Mouse (Mus musculus) spleen, embryonic (tissue): ENCODE results near the gene C2cd2.
"Not testable (repeated sequence)": the region's sequence is repeated elsewhere in the genome, so short reads cannot be mapped to it uniquely, and the experiment has no call there.

Source experiments
- CTCF ChIA-PET: fragments of 350-600 bp; sonication (Branson Sonifier 250); formaldehyde crosslinking; loops from one replicate; lab custom pipeline; 2022; lab: Charles Lee

Gene C2cd2

DNA sequence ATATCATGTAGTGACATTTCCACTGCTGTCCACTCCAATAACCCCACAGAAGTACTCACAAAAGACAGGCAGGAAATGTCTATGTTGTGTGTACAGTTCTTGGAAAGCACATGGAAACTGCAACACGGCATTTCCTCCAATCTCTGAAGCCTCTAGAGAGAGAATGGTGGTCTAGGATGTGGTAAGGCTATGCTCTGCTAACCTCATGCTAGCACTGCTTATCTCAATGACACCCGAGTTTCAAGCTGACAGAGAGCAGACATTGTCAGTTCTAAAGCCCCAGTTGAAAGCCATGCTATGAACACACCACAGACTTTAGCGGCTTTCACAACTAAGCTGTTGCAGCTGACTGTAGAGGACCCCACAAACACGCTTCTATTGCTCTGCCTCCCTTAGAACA is 13.6 kb downstream of the C2cd2 start:
- CTCF ChIA-PET, result no interaction called here

DNA sequence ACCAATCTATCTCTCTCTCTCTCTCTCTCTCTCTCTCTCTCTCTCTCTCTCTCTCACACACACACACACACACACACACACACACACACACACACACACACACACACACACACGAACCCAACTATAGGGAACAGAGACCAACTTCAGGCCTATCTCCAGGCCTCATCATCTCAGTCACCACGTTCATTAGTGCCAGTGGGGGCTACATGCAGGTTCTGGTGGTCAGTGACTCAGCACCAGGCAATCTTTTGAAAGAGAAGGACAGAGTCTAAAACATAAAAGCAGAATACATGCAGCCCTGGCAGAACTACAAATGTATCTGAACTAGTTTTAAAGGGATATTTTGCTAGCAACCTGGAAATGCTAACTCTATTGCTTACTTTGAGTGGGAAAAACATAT is 15.4 kb downstream of the C2cd2 start:
- CTCF ChIA-PET, result not testable (repeated sequence)

DNA sequence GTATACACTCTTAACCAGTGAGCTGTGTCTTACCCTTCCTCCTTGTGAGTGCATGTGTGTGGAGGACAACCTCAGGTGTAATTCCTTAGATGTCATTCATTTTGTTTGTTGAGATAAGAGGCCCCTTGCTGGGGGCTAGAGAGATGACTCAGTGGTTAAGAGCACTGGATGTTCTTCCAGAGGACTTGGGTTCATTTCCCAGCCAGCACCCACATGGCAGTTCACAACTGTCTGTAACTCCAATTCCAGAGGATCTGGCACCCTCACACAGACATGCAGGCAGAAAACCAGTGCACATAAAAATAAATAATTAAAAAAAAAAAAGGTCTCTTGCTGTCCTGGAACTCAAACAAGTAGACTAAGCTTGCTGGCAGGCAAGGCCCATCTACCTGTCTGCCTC is 20.6 kb downstream of the C2cd2 start:
- CTCF ChIA-PET, result no interaction called here

DNA sequence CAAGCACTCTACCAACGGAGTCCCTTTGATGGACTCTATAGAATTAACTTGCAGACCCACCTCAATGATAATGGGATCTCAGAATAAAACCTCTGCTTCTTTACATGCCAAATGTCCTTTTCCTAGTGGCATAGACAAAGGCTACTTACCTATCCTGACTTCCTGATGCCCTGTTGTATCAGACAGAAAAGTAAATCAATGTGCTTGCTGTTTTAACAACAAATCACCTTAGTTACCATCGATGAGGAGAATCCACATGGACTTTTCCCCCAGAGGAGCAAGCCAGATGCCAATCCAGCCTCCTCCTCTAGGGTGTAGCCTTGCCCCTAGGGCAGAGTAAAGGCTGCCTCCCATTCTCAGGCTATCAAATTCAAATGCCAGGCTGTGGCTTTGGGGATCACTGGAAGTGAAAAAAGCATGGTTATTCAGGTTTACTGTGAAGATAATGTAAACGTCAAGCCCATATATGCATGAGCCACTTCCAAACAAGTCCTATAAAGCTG is 21.9 kb downstream of the C2cd2 start:
- CTCF ChIA-PET, result no interaction called here

DNA sequence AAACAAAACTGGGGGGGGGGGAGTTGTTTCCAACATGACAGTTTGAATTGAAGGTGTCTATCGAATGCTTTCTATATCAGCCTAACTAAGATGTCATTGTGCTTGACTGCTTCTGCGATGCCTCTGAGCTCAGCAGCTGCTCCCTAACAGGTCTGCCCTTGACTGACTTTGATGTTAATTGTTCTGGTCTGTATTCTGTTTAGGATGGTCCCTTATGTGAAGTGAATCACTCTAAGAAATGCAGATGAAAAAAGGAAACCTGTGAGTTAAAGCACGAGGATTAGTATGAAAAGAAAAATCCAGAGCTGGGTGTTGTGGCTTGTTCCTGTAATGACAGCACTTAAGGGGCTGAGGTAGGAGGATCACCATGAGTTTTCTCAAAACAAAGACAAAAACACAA is 26.6 kb downstream of the C2cd2 start:
- CTCF ChIA-PET, result no interaction called here

DNA sequence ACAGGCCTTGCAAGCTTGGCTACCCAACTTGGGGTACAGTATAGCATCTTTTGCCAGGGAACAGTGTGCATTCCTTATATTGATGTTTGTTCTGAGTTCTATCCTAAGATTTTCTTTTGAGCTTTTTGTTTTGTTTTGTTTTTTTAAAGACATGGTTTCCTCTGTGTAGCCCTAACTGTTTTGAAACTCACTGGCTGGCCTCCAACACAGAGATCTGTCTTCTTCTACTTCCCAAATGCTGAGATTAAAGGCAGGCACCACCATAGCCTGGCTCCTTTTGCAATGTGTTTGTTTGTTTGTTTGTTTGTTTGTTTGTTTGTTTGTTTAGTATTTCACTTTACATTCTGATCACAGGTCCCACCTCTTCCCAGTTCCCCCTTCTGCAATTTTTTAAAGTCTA is 32.2 kb downstream of the C2cd2 start:
- CTCF ChIA-PET, result no interaction called here

DNA sequence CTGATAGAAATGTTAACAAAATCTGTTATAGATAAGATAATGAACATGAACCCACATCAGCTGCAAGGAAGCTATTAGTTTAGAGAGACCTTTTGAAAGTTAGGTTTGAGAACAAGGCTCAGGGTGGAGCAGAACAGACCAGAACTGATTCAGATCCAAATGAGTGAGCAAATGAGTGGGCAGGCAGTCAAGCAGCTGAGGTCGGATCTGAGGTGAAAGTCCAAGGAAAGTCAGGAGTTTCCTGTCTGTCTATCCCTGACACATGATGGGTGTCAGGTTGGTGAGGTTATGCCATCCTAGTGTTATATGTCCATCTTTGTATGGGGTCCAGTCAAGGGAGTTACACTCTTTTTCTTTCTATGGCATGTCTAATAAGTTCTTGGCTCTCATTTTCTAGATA is 32.9 kb downstream of the C2cd2 start:
- CTCF ChIA-PET, result no interaction called here

DNA sequence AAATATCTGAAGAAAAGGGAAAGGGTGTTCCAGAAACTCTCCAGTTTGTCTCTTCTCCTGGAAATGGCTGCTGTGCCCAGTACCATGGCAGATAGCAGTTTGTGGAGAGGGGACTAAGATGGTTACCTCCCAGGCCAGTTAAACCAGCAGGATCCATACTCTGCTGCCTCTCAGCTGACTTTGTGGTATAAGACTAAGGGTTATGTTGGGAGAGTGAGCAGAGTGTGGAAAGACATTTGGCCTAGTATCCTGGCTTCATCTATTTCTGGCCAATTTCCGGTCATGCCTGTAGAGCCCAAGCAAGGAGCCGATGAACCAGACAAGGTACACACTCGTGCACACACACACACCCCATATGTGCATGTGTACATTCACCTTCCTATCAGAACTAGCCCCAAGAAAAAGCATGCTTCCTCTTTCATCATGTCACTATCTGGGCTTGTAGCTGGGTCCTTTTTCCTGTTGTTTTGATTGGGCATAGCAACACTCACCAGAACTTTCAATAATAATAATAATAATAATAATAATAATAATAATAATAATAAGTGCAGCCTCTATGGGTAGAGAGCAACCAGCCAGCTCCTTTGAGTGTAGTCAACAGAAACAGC is 35.0 kb downstream of the C2cd2 start:
- CTCF ChIA-PET, result no interaction called here

DNA sequence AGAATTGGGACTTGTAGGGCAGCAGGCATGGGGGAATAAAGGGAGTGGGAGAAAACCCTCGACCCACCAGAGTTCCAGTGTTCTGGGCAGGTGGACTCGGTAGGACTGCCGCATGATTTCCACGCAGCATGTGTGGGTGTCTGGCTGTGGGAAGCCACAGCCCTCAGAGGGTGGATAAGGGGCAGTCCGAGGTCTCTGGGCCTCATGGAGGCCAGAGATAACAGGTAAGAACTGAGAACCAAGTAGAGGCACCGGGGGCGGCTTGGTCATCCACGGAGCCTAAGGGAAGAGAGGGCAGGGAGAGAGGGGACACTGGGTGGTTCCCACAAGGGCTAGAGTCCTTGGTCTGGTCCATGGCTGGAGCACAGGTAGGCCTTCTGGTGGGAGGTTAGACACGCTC is 36.0 kb downstream of the C2cd2 start:
- CTCF ChIA-PET, result no interaction called here

DNA sequence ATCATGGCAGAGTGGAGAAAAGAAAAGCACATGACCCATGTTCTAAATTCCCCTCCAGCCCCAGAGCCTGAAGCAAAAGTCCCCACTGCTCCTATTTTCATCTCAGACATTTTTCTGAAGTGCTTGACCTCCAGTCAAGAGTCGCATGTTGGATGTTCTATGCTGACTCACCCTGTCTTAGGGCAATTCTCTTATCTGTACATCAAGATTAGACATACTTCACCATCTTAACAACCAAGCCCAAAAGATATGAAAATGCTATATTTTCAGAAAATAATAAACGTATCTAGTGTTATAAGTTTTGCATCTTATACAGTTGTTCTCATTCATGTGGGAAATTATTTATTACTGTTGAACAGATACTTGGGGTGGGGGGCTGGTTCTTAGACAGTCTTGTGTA is 36.6 kb downstream of the C2cd2 start:
- CTCF ChIA-PET, result no interaction called here

DNA sequence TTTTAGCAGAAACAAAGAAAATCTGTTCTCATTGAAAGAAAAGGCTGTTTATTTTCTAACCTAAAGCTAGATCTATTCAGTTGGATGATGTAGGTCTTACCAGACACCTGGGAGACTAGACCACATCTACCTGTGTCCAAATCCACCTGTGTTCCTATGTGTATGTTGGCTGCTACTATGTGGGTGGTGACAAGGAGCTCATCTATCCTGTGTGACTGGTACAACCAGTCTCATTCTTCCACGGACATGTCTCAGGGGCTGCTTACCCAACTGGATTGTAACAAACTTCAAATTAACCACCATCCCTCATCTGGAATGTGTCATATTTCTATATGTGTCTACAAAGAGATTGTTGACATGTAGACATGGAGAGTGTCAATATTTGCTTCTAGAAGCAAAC is 38.7 kb downstream of the C2cd2 start:
- CTCF ChIA-PET, result no interaction called here

DNA sequence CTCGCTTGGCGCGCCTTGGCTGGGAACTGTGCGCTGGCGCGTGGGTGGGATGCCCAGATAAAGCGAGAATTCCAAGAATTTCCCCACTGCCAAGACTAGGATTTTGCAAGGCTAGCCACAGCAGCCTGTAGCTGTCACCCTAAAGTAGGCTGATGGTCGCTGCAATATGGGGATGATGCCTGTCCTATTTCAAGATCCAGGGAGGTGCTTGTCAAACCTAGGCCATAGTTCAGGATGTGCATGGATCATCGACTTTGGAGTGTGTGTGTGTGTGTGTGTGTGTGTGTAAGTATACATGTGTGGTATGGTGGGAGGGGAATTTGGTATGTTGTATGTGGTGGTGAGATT is 39.6 kb downstream of the C2cd2 start:
- CTCF ChIA-PET, result no interaction called here

DNA sequence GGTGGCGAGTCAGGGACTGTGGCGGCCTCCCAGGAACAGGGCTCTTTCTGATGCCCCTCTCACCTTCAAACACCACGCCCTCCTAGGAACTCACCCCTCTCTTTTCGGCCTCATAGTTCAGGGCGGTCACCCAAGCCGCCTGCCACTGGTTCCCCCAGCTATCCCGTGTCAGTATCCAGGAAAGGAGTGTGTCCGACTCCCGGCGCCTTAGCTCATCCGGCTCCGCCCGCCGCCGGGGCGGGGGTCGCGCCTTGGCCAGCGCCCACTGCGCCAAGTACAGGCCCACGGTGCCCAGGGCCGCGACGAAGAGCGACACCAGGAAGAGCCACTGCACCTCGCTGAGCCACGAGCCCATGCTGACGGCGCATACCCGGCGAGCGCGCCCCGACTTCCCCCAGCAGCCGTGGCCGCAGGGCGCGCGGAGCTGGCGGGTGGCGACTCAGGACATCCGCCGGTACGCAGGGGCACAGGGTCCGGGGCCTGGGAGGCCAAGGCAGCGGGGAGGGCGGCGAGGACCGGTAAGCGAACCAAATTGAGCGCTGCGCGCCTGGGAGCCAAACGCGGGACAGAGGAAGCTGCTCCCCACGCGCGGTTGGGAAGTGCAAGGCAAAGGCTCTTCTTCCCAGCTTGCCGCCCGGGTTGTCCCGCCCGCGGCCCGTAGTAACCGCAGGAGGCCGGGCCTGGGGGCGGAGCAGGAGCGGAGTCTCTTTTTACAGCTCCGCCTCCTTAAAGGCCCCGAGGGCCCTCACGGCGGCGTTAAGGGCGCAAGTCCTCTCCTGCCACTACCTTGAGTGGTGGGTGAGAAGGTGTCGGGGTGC is 40.2 kb downstream of the C2cd2 start:
- CTCF ChIA-PET, result no interaction called here

DNA sequence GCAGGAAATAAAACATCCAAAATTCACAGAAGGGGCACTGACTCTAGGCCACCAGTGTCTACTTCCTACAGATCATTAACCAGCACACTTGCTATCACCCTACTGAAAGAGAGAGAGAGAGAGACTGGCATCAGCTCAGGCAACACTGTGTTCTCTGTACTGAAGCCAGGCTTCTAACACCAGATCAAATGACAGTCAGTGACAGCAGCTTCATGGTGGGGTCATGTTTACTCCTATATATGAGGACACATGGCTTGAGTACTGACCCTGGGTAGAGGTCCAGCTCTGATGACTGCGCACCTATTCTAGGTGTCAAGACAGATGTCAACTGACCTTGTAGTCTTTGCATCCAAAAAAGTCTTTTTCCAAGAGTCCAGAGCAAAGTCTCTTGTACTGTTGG is 41.8 kb downstream of the C2cd2 start:
- CTCF ChIA-PET, result no interaction called here

DNA sequence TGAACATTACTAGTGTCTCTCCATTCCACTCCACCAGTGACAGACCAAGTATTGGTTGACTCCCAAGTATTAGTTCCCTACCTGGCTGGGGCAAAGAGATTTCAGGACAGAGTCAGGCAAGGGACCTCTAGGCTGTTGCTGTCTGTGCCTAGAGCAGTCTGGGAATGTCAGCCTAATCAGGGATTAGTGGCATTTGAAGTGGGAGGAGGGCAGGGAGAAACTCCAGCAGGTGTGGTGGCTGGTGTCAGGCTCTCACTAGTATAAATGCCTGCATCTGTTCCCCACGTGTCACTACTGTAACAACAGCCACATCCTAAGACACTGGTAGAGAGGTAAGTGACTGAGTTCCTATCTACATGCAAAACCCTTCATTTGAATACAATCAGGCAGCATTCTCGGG is 42.6 kb downstream of the C2cd2 start:
- CTCF ChIA-PET, result no interaction called here

DNA sequence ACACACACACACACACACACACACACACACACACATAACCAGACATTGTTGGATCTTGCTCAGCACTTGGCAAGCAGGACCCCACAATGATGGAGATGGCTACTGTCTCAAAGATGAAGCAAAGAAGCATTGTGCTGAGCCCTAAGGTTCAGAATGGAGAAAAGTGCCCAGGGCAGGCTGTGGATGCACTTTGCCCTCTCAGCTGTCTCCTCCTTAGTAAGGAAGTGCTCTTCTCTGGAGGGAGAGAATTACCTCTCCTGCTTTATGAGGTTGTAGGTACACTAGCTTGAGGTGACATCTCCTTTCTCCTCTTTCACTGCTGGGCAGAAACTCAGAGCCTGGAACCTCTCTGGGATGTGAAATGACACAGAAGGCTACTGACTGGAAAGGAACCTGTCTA is 49.5 kb downstream of the C2cd2 start:
- CTCF ChIA-PET, result no interaction called here

DNA sequence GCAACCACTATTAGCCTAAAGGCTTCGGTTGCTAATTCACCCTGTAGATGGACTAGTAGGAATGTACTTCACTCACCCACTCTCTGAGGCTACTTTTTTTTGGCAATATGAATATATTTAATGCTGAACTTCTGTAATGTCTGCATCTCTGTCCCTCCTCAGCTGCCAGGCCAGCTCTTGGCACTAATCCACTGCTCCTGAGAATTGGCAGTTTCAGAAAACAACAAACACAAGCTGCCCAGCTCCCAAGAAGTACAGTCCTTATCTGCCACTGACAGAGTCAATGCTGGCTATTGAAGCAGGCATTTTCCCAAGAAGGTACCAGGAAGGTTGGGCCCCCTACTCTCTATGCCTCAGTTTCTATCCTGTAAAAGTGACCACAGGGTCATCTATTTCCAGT is 53.0 kb downstream of the C2cd2 start:
- CTCF ChIA-PET, result no interaction called here

DNA sequence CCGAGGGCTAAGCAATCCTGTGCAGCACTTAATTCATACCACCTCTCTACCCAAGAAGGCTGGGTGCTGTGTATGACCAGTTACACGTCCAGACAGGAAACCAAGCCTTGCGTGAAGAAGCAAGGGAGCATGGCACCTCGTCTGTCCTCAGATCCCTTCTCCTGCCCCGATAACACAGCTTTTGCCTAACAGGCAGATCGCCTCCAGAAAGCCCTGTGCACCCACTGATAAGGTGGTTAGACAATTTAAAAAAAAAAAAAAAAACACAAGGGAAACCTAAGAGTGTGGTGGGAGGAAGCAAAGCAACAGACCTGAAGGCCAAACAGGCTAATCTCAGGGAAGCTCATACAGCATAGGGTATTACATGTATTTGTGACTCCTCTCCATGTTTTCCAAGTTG is 54.9 kb downstream of the C2cd2 start:
- CTCF ChIA-PET, result no interaction called here

DNA sequence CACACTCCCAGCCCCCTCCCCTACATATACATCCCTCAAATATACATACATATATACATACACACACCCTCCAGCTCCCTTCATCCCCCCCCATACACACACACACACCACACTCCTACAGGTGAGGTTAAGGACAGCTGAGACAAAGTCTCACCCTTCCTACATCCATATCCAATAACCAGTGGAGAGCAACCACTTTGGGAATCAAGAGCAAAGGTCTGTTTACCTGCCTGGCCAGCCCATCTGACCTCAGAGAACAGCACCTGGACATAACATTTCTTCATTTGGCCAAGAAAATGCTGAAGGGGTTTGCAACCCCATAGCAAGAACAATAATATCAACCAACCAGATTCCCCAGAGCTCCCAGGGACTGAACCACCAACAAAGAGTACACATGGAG is 56.1 kb downstream of the C2cd2 start:
- CTCF ChIA-PET, result no interaction called here

DNA sequence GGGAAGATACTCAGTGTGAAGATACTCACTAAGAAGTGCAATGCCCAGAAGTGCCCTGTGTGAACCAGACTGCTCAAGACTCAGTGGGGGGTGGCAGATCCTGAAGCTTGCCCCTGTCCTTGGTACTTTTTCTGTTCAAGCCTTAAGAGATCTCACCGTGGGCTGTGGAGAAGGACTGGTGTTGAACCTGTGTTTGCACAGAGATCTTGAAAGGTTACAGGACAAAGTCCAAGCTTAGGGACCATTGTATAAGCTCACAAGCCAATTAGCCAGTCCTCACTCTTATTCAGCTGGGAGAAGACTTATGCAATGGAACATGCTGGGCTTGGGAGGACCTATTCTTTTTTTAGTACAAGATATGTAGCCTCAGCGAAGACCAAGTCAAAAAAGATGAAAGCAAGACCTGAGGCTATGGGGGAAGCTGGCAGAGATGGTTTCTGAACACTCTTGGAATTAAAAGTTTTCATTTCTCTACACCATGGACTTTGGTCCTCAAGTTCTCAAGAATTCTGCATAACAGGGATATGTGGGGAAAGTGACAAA is 56.9 kb downstream of the C2cd2 start:
- CTCF ChIA-PET, result no interaction called here

DNA sequence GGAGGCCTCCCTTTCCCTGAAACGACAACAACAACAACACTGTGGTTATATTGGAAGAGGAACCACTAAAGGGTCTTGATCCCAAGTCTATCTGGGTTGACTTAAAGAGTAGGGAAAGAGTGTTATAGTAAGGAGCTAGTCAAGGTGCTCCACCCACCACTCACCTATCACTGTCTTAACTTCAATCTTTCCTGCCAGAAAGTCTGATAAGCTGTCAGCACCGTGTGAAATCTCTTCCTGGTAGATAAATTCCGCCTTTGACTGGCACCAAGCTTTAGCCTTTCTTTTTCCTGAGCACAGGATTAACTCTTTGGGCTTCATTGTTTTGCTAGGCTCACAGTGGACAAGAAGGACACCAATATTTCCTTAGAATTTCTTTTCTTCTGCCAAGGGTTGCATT is 58.4 kb downstream of the C2cd2 start:
- CTCF ChIA-PET, result no interaction called here

DNA sequence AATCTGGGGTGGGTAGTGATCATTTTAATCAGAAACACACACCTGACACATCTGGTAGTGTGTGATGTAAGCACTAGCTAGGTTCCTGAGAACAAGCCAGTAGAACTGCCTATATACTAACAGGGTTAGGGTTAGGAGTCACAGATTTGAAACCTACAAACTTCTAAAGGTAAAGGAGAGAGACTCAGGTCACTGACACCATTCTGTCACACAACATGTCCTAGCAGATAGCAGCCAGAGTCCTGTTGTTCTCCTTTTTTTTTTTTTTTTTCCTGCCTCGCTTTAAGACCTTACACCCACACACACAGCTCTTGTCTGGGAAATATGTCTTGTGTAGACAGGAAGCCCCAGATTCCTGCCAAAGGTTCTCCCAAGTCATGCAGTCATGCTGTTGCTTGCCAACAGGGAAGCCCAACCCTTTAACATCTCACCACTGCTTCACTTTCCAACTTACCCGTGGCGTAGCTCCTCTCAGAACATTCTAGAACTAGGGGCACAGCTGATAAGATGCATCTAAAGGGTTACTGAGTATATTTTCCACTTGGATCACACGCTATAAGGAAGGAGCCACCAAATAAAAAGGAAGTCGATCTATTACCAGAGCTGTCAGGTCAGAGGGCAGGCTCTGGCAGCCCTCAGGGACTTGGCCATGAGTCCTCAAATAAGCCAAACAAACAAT is 64.9 kb downstream of the C2cd2 start:
- CTCF ChIA-PET, result no interaction called here

DNA sequence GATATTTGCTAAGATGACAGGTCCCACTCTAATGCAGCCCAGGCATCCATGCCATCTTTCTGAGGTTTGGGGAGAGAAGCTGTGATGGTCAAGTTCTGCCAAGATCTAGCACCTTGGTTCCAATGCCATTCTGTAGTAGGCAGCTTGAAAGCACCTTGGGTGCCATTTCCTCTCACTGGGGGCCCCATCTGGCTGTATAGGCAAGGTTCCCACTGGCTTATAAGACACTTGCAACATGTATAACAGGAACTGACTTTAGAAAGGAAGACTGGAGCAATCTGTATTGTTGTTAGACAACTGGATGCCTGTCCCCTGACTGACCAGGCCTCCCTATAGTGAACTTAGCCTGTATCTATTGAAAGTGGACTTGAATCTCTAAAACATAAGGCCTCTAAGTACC is 74.6 kb downstream of the C2cd2 start:
- CTCF ChIA-PET, result no interaction called here
